Mouse (Mus musculus) MEL (cell line): ENCODE data around the gene Map3k15. TPM values are rescaled to one million over a fixed set of nuclear protein-coding genes. Genes with fewer than 3 reads are reported as not detected.

ENCODE experiments used
- DNase-seq: peaks from one replicate; pipeline ENCODE4 v3.0.0; 2011; ENCODE audit warnings: low read depth, low spot score
- H3K27ac ChIP-seq: 2 replicates; pipeline ENCODE4 v1.5.1; 2012; ENCODE audit warnings: low read depth, mild to moderate bottlenecking, control low read depth, low read length, moderate library complexity; ENCODE audit not compliant: control insufficient read depth
- H3K27me3 ChIP-seq, 2 experiments: fragments of 150-350 bp in 1 of 2; sonication (generic) in 1 of 2; 2 replicates each; pipeline ENCODE4 v1.6.1; 2012; ENCODE audit warnings: low read length in 2 of 2, mild to moderate bottlenecking in 2 of 2, improper control_type of control experiment in 1 of 2, moderate library complexity in 1 of 2; ENCODE audit not compliant: insufficient read depth in 2 of 2, control insufficient read depth in 1 of 2
- H3K36me3 ChIP-seq, 2 experiments: 2 replicates each; pipeline ENCODE4 v1.6.1; 2012 to 2014; ENCODE audit warnings: low read length in 2 of 2, improper control_type of control experiment in 1 of 2, inconsistent platforms in 1 of 2, mild to moderate bottlenecking in 1 of 2; ENCODE audit not compliant: insufficient read depth in 2 of 2, control insufficient read depth in 1 of 2
- H3K4me1 ChIP-seq, 2 experiments: fragments of 150-350 bp in 1 of 2; sonication (generic) in 1 of 2; 2 replicates each; pipeline ENCODE4 v1.6.1; 2012; ENCODE audit warnings: low read length in 2 of 2, improper control_type of control experiment in 1 of 2, mild to moderate bottlenecking in 1 of 2; ENCODE audit not compliant: insufficient read depth in 2 of 2, control insufficient read depth in 1 of 2
- H3K4me3 ChIP-seq, 2 experiments: fragments of 150-350 bp in 1 of 2; sonication (generic) in 1 of 2; 2 replicates each; pipeline ENCODE4 v1.5.1; 2012; ENCODE audit warnings: low read depth in 2 of 2, low read length in 2 of 2, mild to moderate bottlenecking in 2 of 2, moderate library complexity in 2 of 2, control low read depth in 1 of 2, improper control_type of control experiment in 1 of 2; ENCODE audit not compliant: control insufficient read depth in 1 of 2, insufficient read depth in 1 of 2
- H3K79me2 ChIP-seq: 2 replicates; pipeline ENCODE4 v1.6.1; 2012; ENCODE audit warnings: mild to moderate bottlenecking, low read length, moderate library complexity; ENCODE audit not compliant: control insufficient read depth, poor library complexity, insufficient read depth
- H3K9ac ChIP-seq: 2 replicates; pipeline ENCODE4 v1.6.1; 2012; ENCODE audit warnings: low read depth, mild to moderate bottlenecking, control low read depth, low read length, moderate library complexity; ENCODE audit not compliant: control insufficient read depth, poor library complexity, severe bottlenecking
- H3K9me3 ChIP-seq: fragments of 150-350 bp; sonication (generic); replicated peaks from 2 replicates; pipeline ENCODE4 v1.6.1; 2012; ENCODE audit warnings: mild to moderate bottlenecking, low read length, improper control_type of control experiment, moderate library complexity; ENCODE audit not compliant: insufficient read depth
- BHLHE40 ChIP-seq: IDR thresholded peaks from 2 replicates; pipeline ENCODE4 v1.6.1; 2012; ENCODE audit warnings: low read depth, mild to moderate bottlenecking, inconsistent platforms, low read length, improper control_type of control experiment, borderline replicate concordance
- CHD1 ChIP-seq: IDR thresholded peaks from 2 replicates; pipeline ENCODE4 v1.6.1; 2012; ENCODE audit warnings: low read depth, mild to moderate bottlenecking, inconsistent platforms, low read length, improper control_type of control experiment
- CTCF ChIP-seq, 3 experiments: IDR thresholded peaks in 2 of 3; conservative IDR thresholded peaks in 1 of 3; 2 replicates each; pipeline ENCODE4 v1.5.1; 2011 to 2012; ENCODE audit warnings: low read length in 3 of 3, low read depth in 2 of 3, mild to moderate bottlenecking in 2 of 3, improper control_type of control experiment in 1 of 3, inconsistent platforms in 1 of 3, mixed read lengths in 1 of 3, moderate library complexity in 1 of 3; ENCODE audit not compliant: control insufficient read depth in 1 of 3, insufficient read depth in 1 of 3, poor library complexity in 1 of 3, severe bottlenecking in 1 of 3
- ELF1 ChIP-seq: IDR thresholded peaks from 2 replicates; pipeline ENCODE4 v1.6.1; 2014; ENCODE audit warnings: low read depth, mild to moderate bottlenecking, inconsistent platforms, low read length, improper control_type of control experiment, moderate library complexity
- EP300 ChIP-seq, 2 experiments: IDR thresholded peaks; 2 replicates each; pipeline ENCODE4 v1.6.1; 2011; ENCODE audit warnings: improper control_type of control experiment in 2 of 2, low read length in 2 of 2, low read depth in 1 of 2, mild to moderate bottlenecking in 1 of 2
- GABPA ChIP-seq: IDR thresholded peaks from 2 replicates; pipeline ENCODE4 v1.6.1; 2012; ENCODE audit warnings: low read depth, mild to moderate bottlenecking, inconsistent platforms, low read length, improper control_type of control experiment, moderate library complexity
- GATA1 ChIP-seq: IDR thresholded peaks from 2 replicates; pipeline ENCODE4 v1.6.1; 2011; ENCODE audit warnings: low read depth, low read length, improper control_type of control experiment
- HCFC1 ChIP-seq: IDR thresholded peaks from 2 replicates; pipeline ENCODE4 v1.6.1; 2012; ENCODE audit warnings: low read depth, mild to moderate bottlenecking, inconsistent platforms, low read length, improper control_type of control experiment, moderate library complexity
- KAT2A ChIP-seq: conservative IDR thresholded peaks from 2 replicates; pipeline ENCODE4 v1.6.1; 2012; ENCODE audit warnings: low read depth, low read length, improper control_type of control experiment, inconsistent platforms
- MAFK ChIP-seq: IDR thresholded peaks from 2 replicates; pipeline ENCODE4 v1.6.1; 2011; ENCODE audit warnings: low read depth, mild to moderate bottlenecking, low read length, improper control_type of control experiment, borderline replicate concordance
- MAX ChIP-seq: IDR thresholded peaks from 2 replicates; pipeline ENCODE4 v1.6.1; 2011; ENCODE audit warnings: low read length, improper control_type of control experiment
- MAZ ChIP-seq: IDR thresholded peaks from 2 replicates; pipeline ENCODE4 v1.6.1; 2012; ENCODE audit warnings: low read depth, mild to moderate bottlenecking, inconsistent platforms, low read length, improper control_type of control experiment
- MEF2A ChIP-seq: IDR thresholded peaks from 2 replicates; pipeline ENCODE4 v1.6.1; 2014; ENCODE audit warnings: low read depth, mild to moderate bottlenecking, inconsistent platforms, low read length, improper control_type of control experiment; ENCODE audit not compliant: poor library complexity, insufficient replicate concordance, severe bottlenecking; ENCODE audit errors: extremely low read depth
- MXI1 ChIP-seq: IDR thresholded peaks from 2 replicates; pipeline ENCODE4 v1.6.1; 2011; ENCODE audit warnings: mild to moderate bottlenecking, low read depth, low read length, improper control_type of control experiment
- MYB ChIP-seq: IDR thresholded peaks from 2 replicates; pipeline ENCODE4 v1.6.1; 2011; ENCODE audit warnings: mild to moderate bottlenecking, low read depth, low read length, improper control_type of control experiment
- NELFE ChIP-seq: IDR thresholded peaks from 2 replicates; pipeline ENCODE4 v1.6.1; 2011; ENCODE audit warnings: low read depth, low read length, improper control_type of control experiment
- NRF1 ChIP-seq: IDR thresholded peaks from 2 replicates; pipeline ENCODE4 v1.6.1; 2014; ENCODE audit warnings: low read depth, mild to moderate bottlenecking, inconsistent platforms, low read length, improper control_type of control experiment, moderate library complexity; ENCODE audit not compliant: poor library complexity, insufficient read depth, severe bottlenecking
- POLR2A ChIP-seq, 2 experiments: IDR thresholded peaks; 2 replicates each; pipeline ENCODE4 v1.6.1; 2011 to 2012; ENCODE audit warnings: low read length in 2 of 2, mild to moderate bottlenecking in 2 of 2, control low read depth in 1 of 2, improper control_type of control experiment in 1 of 2, low read depth in 1 of 2, moderate library complexity in 1 of 2; ENCODE audit not compliant: control insufficient read depth in 1 of 2, insufficient read depth in 1 of 2, poor library complexity in 1 of 2
- POLR2AphosphoS5 ChIP-seq: IDR thresholded peaks from 2 replicates; pipeline ENCODE4 v1.6.1; 2012; ENCODE audit warnings: low read depth, borderline replicate concordance, mild to moderate bottlenecking, inconsistent platforms, low read length, moderate library complexity, mixed read lengths
- RAD21 ChIP-seq: IDR thresholded peaks from 2 replicates; pipeline ENCODE4 v1.6.1; 2011; ENCODE audit warnings: mild to moderate bottlenecking, low read depth, low read length, improper control_type of control experiment
- TAL1 ChIP-seq: IDR thresholded peaks from 2 replicates; pipeline ENCODE4 v1.6.1; 2012; ENCODE audit warnings: mild to moderate bottlenecking, inconsistent platforms, low read length, moderate library complexity, mixed read lengths
- TBP ChIP-seq: IDR thresholded peaks from 2 replicates; pipeline ENCODE4 v1.8.0; 2011; ENCODE audit warnings: low read depth, low read length, improper control_type of control experiment
- TCF12 ChIP-seq: IDR thresholded peaks from 2 replicates; pipeline ENCODE4 v1.6.1; 2014; ENCODE audit warnings: low read depth, mild to moderate bottlenecking, inconsistent platforms, low read length, improper control_type of control experiment, moderate library complexity
- UBTF ChIP-seq: IDR thresholded peaks from 2 replicates; pipeline ENCODE4 v1.6.1; 2012; ENCODE audit warnings: low read depth, mild to moderate bottlenecking, inconsistent platforms, low read length, improper control_type of control experiment, moderate library complexity, borderline replicate concordance; ENCODE audit not compliant: insufficient read depth
- USF1 ChIP-seq: IDR thresholded peaks from 2 replicates; pipeline ENCODE4 v1.6.1; 2014; ENCODE audit warnings: low read depth, mild to moderate bottlenecking, inconsistent platforms, low read length, improper control_type of control experiment, moderate library complexity
- USF2 ChIP-seq, 2 experiments: IDR thresholded peaks; 2 replicates each; pipeline ENCODE4 v1.6.1; 2011 to 2012; ENCODE audit warnings: improper control_type of control experiment in 2 of 2, low read length in 2 of 2, borderline replicate concordance in 1 of 2, inconsistent platforms in 1 of 2, low read depth in 1 of 2, mild to moderate bottlenecking in 1 of 2; ENCODE audit not compliant: insufficient read depth in 1 of 2
- ZC3H11A ChIP-seq: IDR thresholded peaks from 2 replicates; pipeline ENCODE4 v1.6.1; 2012; ENCODE audit warnings: low read depth, mild to moderate bottlenecking, inconsistent platforms, low read length, improper control_type of control experiment
- ZKSCAN1 ChIP-seq: IDR thresholded peaks from 2 replicates; pipeline ENCODE4 v1.6.1; 2012; ENCODE audit warnings: low read depth, mild to moderate bottlenecking, inconsistent platforms, low read length, improper control_type of control experiment, moderate library complexity
- ZMIZ1 ChIP-seq: IDR thresholded peaks from 2 replicates; pipeline ENCODE4 v1.6.1; 2012; ENCODE audit warnings: low read depth, mild to moderate bottlenecking, inconsistent platforms, low read length, improper control_type of control experiment, moderate library complexity
- ZNF384 ChIP-seq: IDR thresholded peaks from 2 replicates; pipeline ENCODE4 v1.6.1; 2012; ENCODE audit warnings: low read depth, mild to moderate bottlenecking, inconsistent platforms, low read length, improper control_type of control experiment
- polyA plus RNA-seq, 2 experiments: library from polyadenylated mRNA; stranded (reverse) in 1 of 2; unstranded in 1 of 2; fragments of >175 nt in 1 of 2; fragments of >200 nt in 1 of 2; gene quantifications; 2 replicates each; pipeline versions ENCODE4 v1.2.1 to v1.2.4; 2012; ENCODE audit warnings: low replicate concordance in 2 of 2, low read depth in 1 of 2; ENCODE audit not compliant: insufficient read length in 2 of 2, insufficient read depth in 1 of 2, missing spikeins in 1 of 2
- total RNA-seq: library from RNA; depleted of rRNA; stranded (reverse); fragments of 300-350 nt; gene quantifications from 2 replicates; pipeline ENCODE4 v1.2.3, GENCODE M21; 2012

The Map3k15 gene
- total and polyA plus RNA-seq, 3 experiments = 14.8 to 16.9 TPM; not detected in 1

GRCm38 (mm10) chrX:160135719-160136118 is 147.5 kb downstream of the Map3k15 start:
- Histone ChIP-seq H3K9ac (peak overlapping the region; percentile 99), H3K9me3 (no peaks in the 10 kb centered on the region), H3K27ac (peak overlapping the region; percentile 2; the same call in 1 of the 2 replicates), H3K4me3 (peak overlapping the region; percentile 51 to 97), H3K36me3 (peaks cover 14 to 33% of the 10 kb centered on the region in 2 experiments), H3K27me3 (no peaks in the 10 kb centered on the region), H3K79me2 (peaks cover 40% of the 10 kb centered on the region), H3K4me1 (peaks cover 5 to 29% of the 10 kb centered on the region in 2 experiments)
- DNase-seq = no peak
- no peak for TF ChIP-seq MAX
- TF ChIP-seq HCFC1 = no peak
- peak; percentile 13; the same call in 1 of the 2 replicates for TF ChIP-seq GATA1
- 0 out of 2 replicates have a peak, but pooled peaks have one; percentile 12 for TF ChIP-seq KAT2A
- 0 out of 2 replicates have a peak, but pooled peaks have one; percentile 7 for TF ChIP-seq BHLHE40

- peak; percentile 67 for DNase-seq
- Histone ChIP-seq H3K79me2 (peaks cover 40% of the 10 kb centered on the region), H3K9ac (peak overlapping the region; percentile 99), H3K4me3 (peak overlapping the region; percentile 51 to 97), H3K36me3 (peaks cover 12 to 33% of the 10 kb centered on the region in 2 experiments), H3K27me3 (no peaks in the 10 kb centered on the region), H3K27ac (peak overlapping the region; percentile 2; the same call in 1 of the 2 replicates), H3K4me1 (peaks cover 5 to 29% of the 10 kb centered on the region in 2 experiments), H3K9me3 (no peaks in the 10 kb centered on the region)
- no peak for TF ChIP-seq POLR2A (IDR thresholded peaks at IDR 0.05; ENCODE audit: control insufficient read depth in 1 of 2, insufficient read depth in 1 of 2, low read depth in 1 of 2, low read length in 2 of 2, poor library complexity in 1 of 2)
- TF ChIP-seq RAD21 = no peak
- no peak for TF ChIP-seq POLR2AphosphoS5
- no peak for TF ChIP-seq MEF2A
- TF ChIP-seq NELFE = peak; percentile 20; the same call in 1 of the 2 replicates
- TF ChIP-seq EP300 (IDR thresholded peaks at IDR 0.05; ENCODE audit: low read depth in 1 of 2, low read length in 2 of 2) = peak in 1 of 2 experiments; percentile 11; a peak in 1 of 4 replicates
- TF ChIP-seq USF1 = no peak
- no peak for TF ChIP-seq ZKSCAN1
- TF ChIP-seq KAT2A = no peak
- 0 out of 2 replicates have a peak, but pooled peaks have one; percentile 23 for TF ChIP-seq MAX
- TF ChIP-seq BHLHE40 = no peak
- TF ChIP-seq ZMIZ1 = no peak
- TF ChIP-seq TAL1 = no peak
- TF ChIP-seq MAFK = no peak
- no peak for TF ChIP-seq TBP
- TF ChIP-seq UBTF = no peak
- no peak for TF ChIP-seq ZC3H11A
- no peak for TF ChIP-seq USF2 (IDR thresholded peaks at IDR 0.05; ENCODE audit: borderline replicate concordance in 1 of 2, insufficient read depth in 1 of 2, low read depth in 1 of 2, low read length in 2 of 2)
- TF ChIP-seq GABPA = no peak
- TF ChIP-seq MYB = no peak
- TF ChIP-seq NRF1 = no peak
- TF ChIP-seq ELF1 = peak; percentile 12; the same call in 1 of the 2 replicates
- TF ChIP-seq MXI1 = no peak
- TF ChIP-seq CTCF (IDR thresholded peaks at IDR 0.05 in 2 of 3, conservative IDR thresholded peaks at IDR 0.05 in 1 of 3; ENCODE audit: control insufficient read depth in 1 of 3, insufficient read depth in 1 of 3, low read depth in 2 of 3, low read length in 3 of 3, poor library complexity in 1 of 3, severe bottlenecking in 1 of 3) = no peak
- no peak for TF ChIP-seq ZNF384
- TF ChIP-seq MAZ = no peak
- TF ChIP-seq CHD1 = peak; percentile 86; the same call in 1 of the 2 replicates
- no peak for TF ChIP-seq TCF12
Measured at GRCm38 (mm10) chrX:160136153-160136552, 147.9 kb downstream of the Map3k15 start.
